Mouse (Mus musculus): ENCODE measurements around the gene Tradd.

Gene Tradd

GRCm38 (mm10) chr8:105290554-105291314 is 26.3 kb upstream of the Tradd start:
- H3K9me3 ChIP-seq (ENCODE audit: low read length), result no peaks in the 10 kb centered on the region
- peaks cover 73% of the 10 kb centered on the region for H3K4me1 ChIP-seq (replicated peaks; ENCODE audit: low read depth, low read length)
- H3K4me3 ChIP-seq (replicated peaks; ENCODE audit: low read length), result peak overlapping the region; percentile 87
- peaks cover 3% of the 10 kb centered on the region; the same call in 1 of the 2 replicates for H3K36me3 ChIP-seq (ENCODE audit: insufficient read depth, low read length)
- H3K27me3 ChIP-seq (ENCODE audit: insufficient read depth, low read length), result peaks cover 34% of the 10 kb centered on the region
- TF ChIP-seq NANOG (IDR thresholded peaks at IDR 0.05; ENCODE audit: borderline replicate concordance, low read length), result no peak
- TF ChIP-seq CTCF (conservative IDR thresholded peaks at IDR 0.05; ENCODE audit: low read length), result peak; percentile 94

DNA sequence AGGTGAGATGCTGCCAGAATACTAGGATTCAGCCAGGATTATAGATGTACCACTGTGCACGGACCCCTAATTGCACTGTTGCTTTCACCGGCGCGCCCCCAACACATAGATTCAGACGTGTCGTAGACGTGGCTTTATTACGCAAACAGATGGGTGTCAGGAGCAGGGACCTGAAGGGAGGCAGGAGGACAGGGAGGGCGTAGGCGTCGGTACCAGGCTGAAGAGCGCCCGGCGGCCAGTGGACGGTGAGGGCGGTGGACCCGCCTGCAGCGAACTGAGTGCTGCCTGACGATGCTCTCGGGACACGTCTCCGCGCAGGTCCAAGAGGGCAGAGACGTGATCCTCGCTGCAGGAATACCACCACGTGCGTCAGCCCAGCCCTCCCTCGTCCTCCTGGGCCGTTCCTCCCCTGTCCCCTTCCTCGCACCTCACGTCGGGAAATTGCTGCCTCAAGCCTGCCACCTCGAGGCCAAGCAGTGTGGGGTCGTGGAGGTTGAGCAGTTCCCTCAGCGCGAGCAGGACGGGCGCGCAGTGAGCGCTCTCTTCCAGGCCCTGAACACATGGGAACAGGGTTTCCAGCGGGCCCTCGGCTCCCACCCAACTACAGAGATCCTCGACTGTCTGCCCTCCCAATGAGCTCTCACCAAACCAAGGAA is 25.5 kb upstream of the Tradd start, which contains the start of gene 4931428F04Rik:
4931428F04Rik (minus strand) TSS at position 60 of the 656 bp plus-strand sequence.
- Histone ChIP-seq H3K27me3 (ENCODE audit: insufficient read depth, low read length) (peaks cover 42% of the 10 kb centered on the region), H3K4me1 (replicated peaks; ENCODE audit: low read depth, low read length) (peaks cover 73% of the 10 kb centered on the region), H3K36me3 (ENCODE audit: insufficient read depth, low read length) (peaks cover 10% of the 10 kb centered on the region), H3K9me3 (ENCODE audit: low read length) (no peaks in the 10 kb centered on the region), H3K4me3 (replicated peaks; ENCODE audit: low read length) (peak within 1 kb of the TSS; percentile 87)
- no peak for TF ChIP-seq POU5F1 (IDR thresholded peaks at IDR 0.05; ENCODE audit: borderline replicate concordance, low read length)
- no peak; the same call in 1 of the 2 replicates for TF ChIP-seq CTCF (conservative IDR thresholded peaks at IDR 0.05; ENCODE audit: low read length)
- TF ChIP-seq NANOG (IDR thresholded peaks at IDR 0.05; ENCODE audit: borderline replicate concordance, low read length), result no peak

DNA sequence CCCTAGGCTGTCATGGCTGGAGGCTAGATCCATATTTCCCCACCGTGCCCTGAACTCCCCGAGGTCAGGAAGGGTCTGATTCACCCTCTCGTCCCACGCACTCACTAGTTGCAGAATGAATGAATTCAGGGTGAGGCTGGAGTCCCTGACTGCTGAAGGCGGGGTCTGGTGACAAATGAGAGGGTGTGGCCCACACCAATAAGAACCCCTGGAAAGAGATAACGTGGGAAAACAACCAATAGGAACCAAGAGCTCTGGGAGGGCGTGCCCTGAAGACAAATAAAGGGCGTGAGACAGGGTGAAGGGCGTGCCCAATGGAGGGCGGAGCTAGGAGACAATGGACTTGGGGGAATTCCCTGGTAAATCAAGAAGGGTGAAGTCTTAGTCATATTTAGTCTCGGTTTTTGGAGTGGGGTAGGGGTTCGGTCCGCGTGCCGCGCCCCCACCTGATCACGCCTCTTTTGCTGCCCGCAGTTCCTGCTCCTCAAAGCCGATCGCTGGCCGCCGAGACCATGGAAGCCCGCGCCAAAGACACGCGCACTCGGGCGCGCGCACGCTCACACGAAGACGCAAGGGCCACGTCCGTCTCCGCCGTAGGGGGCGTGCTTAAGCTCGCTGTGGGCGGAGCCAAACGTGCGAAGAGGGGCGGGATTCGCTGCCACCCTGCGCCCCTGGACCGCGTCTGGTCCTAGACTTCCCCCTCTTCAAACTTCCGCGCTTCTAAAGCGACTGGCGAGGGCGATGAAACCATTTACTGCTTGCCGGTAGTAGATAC is 24.7 kb upstream of the Tradd start:
- peaks cover 48% of the 10 kb centered on the region for H3K27me3 ChIP-seq (ENCODE audit: insufficient read depth, low read length)
- H3K4me1 ChIP-seq (replicated peaks; ENCODE audit: low read depth, low read length), result peaks cover 67% of the 10 kb centered on the region
- TF ChIP-seq NANOG (IDR thresholded peaks at IDR 0.05; ENCODE audit: borderline replicate concordance, low read length) (no peak), CTCF (conservative IDR thresholded peaks at IDR 0.05; ENCODE audit: low read length) (no peak), POU5F1 (IDR thresholded peaks at IDR 0.05; ENCODE audit: borderline replicate concordance, low read length) (no peak)
- H3K4me3 ChIP-seq (replicated peaks; ENCODE audit: low read length), result peak overlapping the region; percentile 87
- H3K36me3 ChIP-seq (ENCODE audit: insufficient read depth, low read length), result peaks cover 15% of the 10 kb centered on the region
- H3K9me3 ChIP-seq (ENCODE audit: low read length), result no peaks in the 10 kb centered on the region

DNA sequence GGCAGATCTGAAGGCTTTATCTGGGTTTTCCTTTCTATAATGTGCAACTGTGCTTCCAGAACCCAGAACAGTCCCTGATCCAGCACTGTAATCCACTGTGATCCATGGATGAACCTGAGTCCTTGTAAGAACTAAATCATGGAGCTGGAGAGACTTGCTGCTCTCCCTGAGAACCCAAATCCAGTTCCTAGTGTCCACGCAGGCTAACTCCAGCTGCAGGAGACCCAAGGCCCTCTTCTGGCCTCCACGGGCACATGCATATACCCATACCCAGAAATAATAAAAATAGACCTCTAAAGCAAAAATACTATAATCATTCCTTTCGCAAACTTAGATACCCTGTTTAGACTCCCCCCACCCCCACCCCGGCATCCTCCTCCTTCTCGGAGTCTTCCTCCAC is 23.8 kb upstream of the Tradd start:
- Histone ChIP-seq H3K4me3 (replicated peaks; ENCODE audit: low read length) (peak overlapping the region; percentile 87; the same call in 1 of the 2 replicates), H3K27me3 (ENCODE audit: insufficient read depth, low read length) (peaks cover 45% of the 10 kb centered on the region)
- TF ChIP-seq CTCF (conservative IDR thresholded peaks at IDR 0.05; ENCODE audit: low read length) (no peak), POU5F1 (IDR thresholded peaks at IDR 0.05; ENCODE audit: borderline replicate concordance, low read length) (no peak), NANOG (IDR thresholded peaks at IDR 0.05; ENCODE audit: borderline replicate concordance, low read length) (no peak)

DNA sequence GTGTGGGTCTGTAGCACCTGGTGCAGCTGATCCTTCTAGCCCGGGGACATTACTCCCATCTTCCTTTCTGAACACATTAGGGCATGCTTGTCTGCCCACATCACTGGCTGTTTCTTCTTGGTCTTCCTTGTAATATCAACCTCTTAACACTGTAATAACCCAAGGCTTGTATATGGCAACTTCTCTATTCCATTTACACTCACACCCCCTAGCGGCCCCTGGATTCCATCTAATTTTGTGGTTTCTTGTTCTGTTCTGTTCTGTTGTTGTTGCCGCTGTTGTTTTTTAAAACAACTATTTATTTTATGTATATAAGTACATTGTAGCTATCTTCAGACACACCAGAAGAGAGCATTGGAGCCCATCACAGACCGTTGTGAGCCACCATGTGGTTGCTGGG is 22.5 kb upstream of the Tradd start:
- H3K4me3 ChIP-seq (replicated peaks; ENCODE audit: low read length), result no peak overlapping the region
- TF ChIP-seq NANOG (IDR thresholded peaks at IDR 0.05; ENCODE audit: borderline replicate concordance, low read length) (no peak), CTCF (conservative IDR thresholded peaks at IDR 0.05; ENCODE audit: low read length) (0 out of 2 replicates have a peak, but pooled peaks have one; percentile 15), POU5F1 (IDR thresholded peaks at IDR 0.05; ENCODE audit: borderline replicate concordance, low read length) (no peak)

More for the DNA sequence above, 23.8 kb upstream of the Tradd start:
- H3K4me1 ChIP-seq (replicated peaks; ENCODE audit: low read depth, low read length), result peaks cover 64% of the 10 kb centered on the region
- H3K36me3 ChIP-seq (ENCODE audit: insufficient read depth, low read length), result peaks cover 15% of the 10 kb centered on the region
- H3K9me3 ChIP-seq (ENCODE audit: low read length), result no peaks in the 10 kb centered on the region

DNA sequence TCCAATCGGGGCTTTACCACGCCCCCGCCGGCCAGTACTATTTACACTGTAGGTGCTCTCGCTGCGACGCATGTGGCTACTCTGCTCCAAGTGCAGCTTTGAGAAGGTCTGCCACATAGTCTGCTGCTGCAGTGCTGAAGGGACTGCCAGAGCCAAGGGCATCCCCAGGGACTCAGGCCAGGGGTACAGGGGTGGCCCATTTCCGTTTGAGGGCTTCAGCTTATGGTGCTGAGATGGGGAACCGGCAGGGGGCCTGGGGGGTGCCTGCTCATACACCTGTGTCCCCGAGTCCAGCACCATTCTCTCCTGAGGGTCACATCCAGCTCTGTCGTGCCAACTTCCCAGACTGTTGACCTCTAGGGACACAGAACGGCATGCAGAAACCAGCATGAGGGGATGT is 21.1 kb upstream of the Tradd start:
- Histone ChIP-seq H3K4me1 (replicated peaks; ENCODE audit: low read depth, low read length) (peaks cover 67% of the 10 kb centered on the region), H3K4me3 (replicated peaks; ENCODE audit: low read length) (0 out of 2 replicates have a peak overlapping the region, but pooled peaks have one; percentile 20), H3K27me3 (ENCODE audit: insufficient read depth, low read length) (peaks cover 53% of the 10 kb centered on the region), H3K36me3 (ENCODE audit: insufficient read depth, low read length) (peaks cover 31% of the 10 kb centered on the region), H3K9me3 (ENCODE audit: low read length) (no peaks in the 10 kb centered on the region)
- TF ChIP-seq CTCF (conservative IDR thresholded peaks at IDR 0.05; ENCODE audit: low read length) (no peak), POU5F1 (IDR thresholded peaks at IDR 0.05; ENCODE audit: borderline replicate concordance, low read length) (no peak), NANOG (IDR thresholded peaks at IDR 0.05; ENCODE audit: borderline replicate concordance, low read length) (no peak)

More for the DNA sequence above, 22.5 kb upstream of the Tradd start:
- no peaks in the 10 kb centered on the region for H3K9me3 ChIP-seq (ENCODE audit: low read length)
- H3K27me3 ChIP-seq (ENCODE audit: insufficient read depth, low read length), result peaks cover 46% of the 10 kb centered on the region
- H3K36me3 ChIP-seq (ENCODE audit: insufficient read depth, low read length), result peaks cover 20% of the 10 kb centered on the region
- H3K4me1 ChIP-seq (replicated peaks; ENCODE audit: low read depth, low read length), result peaks cover 63% of the 10 kb centered on the region

DNA sequence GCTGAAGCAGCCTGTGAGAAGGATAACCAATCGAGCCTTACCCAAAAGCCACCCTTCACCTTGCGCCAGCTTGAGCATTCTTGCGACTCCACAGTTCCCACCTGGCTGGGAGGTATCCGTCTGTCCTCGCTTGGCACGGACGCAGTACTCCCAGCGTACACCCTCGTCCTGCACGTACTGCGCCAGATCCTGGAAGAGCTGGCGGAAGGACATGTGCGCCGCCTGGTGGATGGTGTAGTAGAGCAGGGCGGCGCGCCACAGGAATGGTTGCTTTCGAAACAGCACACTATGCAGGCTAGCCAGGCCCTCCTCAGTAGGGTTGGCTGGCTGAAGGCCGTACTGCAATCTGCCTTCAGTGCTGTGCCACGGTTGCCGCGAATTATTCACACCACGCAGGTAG is 18.7 kb upstream of the Tradd start:
- Histone ChIP-seq H3K36me3 (ENCODE audit: insufficient read depth, low read length) (peaks cover 38% of the 10 kb centered on the region), H3K4me1 (replicated peaks; ENCODE audit: low read depth, low read length) (peaks cover 62% of the 10 kb centered on the region), H3K4me3 (replicated peaks; ENCODE audit: low read length) (peak overlapping the region; percentile 67), H3K9me3 (ENCODE audit: low read length) (no peaks in the 10 kb centered on the region), H3K27me3 (ENCODE audit: insufficient read depth, low read length) (peaks cover 68% of the 10 kb centered on the region)
- TF ChIP-seq CTCF (conservative IDR thresholded peaks at IDR 0.05; ENCODE audit: low read length) (peak; percentile 91), POU5F1 (IDR thresholded peaks at IDR 0.05; ENCODE audit: borderline replicate concordance, low read length) (no peak)

GRCm38 (mm10) chr8:105282239-105282638 is 17.8 kb upstream of the Tradd start:
- peaks cover 77% of the 10 kb centered on the region for H3K27me3 ChIP-seq (ENCODE audit: insufficient read depth, low read length)
- H3K4me1 ChIP-seq (replicated peaks; ENCODE audit: low read depth, low read length), result peaks cover 61% of the 10 kb centered on the region
- no peak for TF ChIP-seq POU5F1 (IDR thresholded peaks at IDR 0.05; ENCODE audit: borderline replicate concordance, low read length)
- TF ChIP-seq NANOG (IDR thresholded peaks at IDR 0.05; ENCODE audit: borderline replicate concordance, low read length), result no peak
- TF ChIP-seq CTCF (conservative IDR thresholded peaks at IDR 0.05; ENCODE audit: low read length), result no peak
- H3K9me3 ChIP-seq (ENCODE audit: low read length), result no peaks in the 10 kb centered on the region
- peak overlapping the region; percentile 67 for H3K4me3 ChIP-seq (replicated peaks; ENCODE audit: low read length)
- H3K36me3 ChIP-seq (ENCODE audit: insufficient read depth, low read length), result peaks cover 38% of the 10 kb centered on the region
